Mouse (Mus musculus) neural tube, embryonic 13.5 days (tissue): ENCODE results near the gene Fam3c. TPM values are rescaled to one million over a fixed set of nuclear protein-coding genes. Genes with fewer than 3 reads are reported as not detected.
A peak's percentile ranks its signal among the peaks of the same experiment; 100 is the strongest.
"Not testable (repeated sequence)": the region's sequence is repeated elsewhere in the genome, so short reads cannot be mapped to it uniquely, and the experiment has no call there.

ENCODE experiments used
- ATAC-seq: fragments of 200-750 bp; cut with Nextera tagmentation; 2 replicates; pipeline ENCODE4 v1.8.0; 2017; ENCODE audit warnings: low read depth, mild to moderate bottlenecking, moderate TSS enrichment, moderate library complexity
- H3K27ac ChIP-seq: fragments of 300-500 bp; sonication (generic); replicated peaks from 2 replicates; pipeline ENCODE4 v1.5.1; 2015; ENCODE audit warnings: moderate library complexity, mild to moderate bottlenecking, inconsistent platforms
- H3K27me3 ChIP-seq: fragments of 300-500 bp; sonication (generic); 2 replicates; pipeline ENCODE4 v1.6.1; 2015; ENCODE audit warnings: mild to moderate bottlenecking, inconsistent platforms
- H3K36me3 ChIP-seq: fragments of 300-500 bp; sonication (generic); 2 replicates; pipeline ENCODE4 v1.6.1; 2015; ENCODE audit warnings: mild to moderate bottlenecking, inconsistent platforms
- H3K4me1 ChIP-seq: fragments of 300-500 bp; sonication (generic); replicated peaks from 2 replicates; pipeline ENCODE4 v1.6.1; 2015; ENCODE audit warnings: inconsistent platforms
- H3K4me2 ChIP-seq: fragments of 300-500 bp; sonication (generic); 2 replicates; pipeline ENCODE4 v1.6.1; 2015; ENCODE audit warnings: inconsistent platforms, mild to moderate bottlenecking, moderate library complexity
- H3K4me3 ChIP-seq: fragments of 300-500 bp; sonication (generic); 2 replicates; pipeline ENCODE4 v1.5.1; 2015; ENCODE audit warnings: mild to moderate bottlenecking, inconsistent platforms
- H3K9ac ChIP-seq: fragments of 300-500 bp; sonication (generic); 2 replicates; pipeline ENCODE4 v1.6.1; 2015; ENCODE audit warnings: moderate library complexity, mild to moderate bottlenecking, inconsistent platforms
- H3K9me3 ChIP-seq: fragments of 300-500 bp; sonication (generic); 2 replicates; pipeline ENCODE4 v1.6.1; 2016; ENCODE audit warnings: inconsistent platforms
- WGBS: fragments of 180-500 bp; shearing (Covaris S2); methylation state at CpG from one replicate; pipeline ENCODE4 v1.1.7; 2015; 5-methylcytosine and 5-hydroxymethylcytosine counted together
- polyA plus RNA-seq: library from polyadenylated mRNA; unstranded; fragments of >200 nt; fragmentation: Nextera tagmentation; extraction: Ambion mirVana; gene quantifications from 2 replicates; pipeline ENCODE4 v1.2.1, GENCODE M21; 2015

The Fam3c gene
- polyA plus RNA-seq, 1 experiment from 2014 or later = 44.1 TPM

DNA sequence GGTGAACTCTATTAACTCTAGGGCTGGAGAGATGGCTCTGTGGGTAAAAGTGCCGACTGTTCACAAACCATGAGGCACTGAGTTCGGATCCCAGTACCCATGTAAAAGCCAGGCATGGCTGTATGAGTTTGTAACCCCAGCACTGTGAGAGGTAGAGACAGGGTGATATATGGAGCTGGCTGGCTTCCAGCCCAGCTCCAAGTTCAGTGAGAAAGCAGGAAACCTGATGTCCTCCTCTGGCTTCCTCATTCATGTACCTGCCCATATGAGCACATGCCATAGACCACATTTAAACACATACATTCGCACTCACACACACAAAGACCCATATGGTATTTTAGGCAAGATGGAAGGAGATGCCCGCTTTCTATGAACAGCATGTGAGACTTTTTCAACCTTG is 73.6 kb downstream of the Fam3c start:
- peaks cover 9% of the 10 kb centered on the region for H3K4me1 ChIP-seq
- no peaks in the 10 kb centered on the region for H3K9me3 ChIP-seq
- no peak overlapping the region for H3K27ac ChIP-seq
- H3K9ac ChIP-seq = no peak overlapping the region
- 90% methylated on average over 4 of the region's 4 CpGs for WGBS
- H3K36me3 ChIP-seq = no peaks in the 10 kb centered on the region
- no peak overlapping the region for H3K4me3 ChIP-seq
- H3K4me2 ChIP-seq = no peak overlapping the region
- peaks cover 15% of the 10 kb centered on the region for H3K27me3 ChIP-seq
- no peak for ATAC-seq

DNA sequence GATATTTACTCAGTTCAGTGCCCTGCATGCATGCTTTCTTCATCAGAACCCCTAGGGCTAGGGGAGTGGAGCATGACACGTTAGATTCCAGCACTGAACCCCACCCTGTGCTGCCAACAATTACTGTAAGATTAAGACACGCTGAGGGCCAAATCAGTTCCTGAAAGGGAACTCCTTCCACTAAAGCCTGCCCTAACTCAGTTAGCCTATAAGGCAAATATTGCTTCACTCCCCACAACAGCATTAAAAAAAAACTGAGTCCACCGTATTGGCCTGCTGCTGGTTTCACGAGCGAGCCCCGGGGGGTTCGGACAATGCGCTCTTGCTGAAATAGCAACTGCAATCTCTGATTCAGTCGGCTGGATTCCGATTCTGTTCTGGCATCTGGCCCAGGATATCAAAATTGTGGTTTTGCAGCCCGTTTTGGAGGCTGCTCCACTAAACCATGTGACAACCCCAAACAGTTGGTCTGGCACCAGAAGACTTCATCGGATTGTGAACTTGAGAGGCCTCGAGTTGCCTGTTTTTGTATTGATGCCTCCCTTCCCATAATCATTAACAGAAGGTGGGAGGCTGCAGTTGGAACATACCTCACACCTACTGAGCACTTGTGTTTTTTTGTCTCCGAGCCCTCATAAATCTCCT is 75.7 kb downstream of the Fam3c start:
- peaks cover 9% of the 10 kb centered on the region for H3K4me1 ChIP-seq
- H3K9ac ChIP-seq = no peak overlapping the region
- H3K4me3 ChIP-seq = no peak overlapping the region
- H3K36me3 ChIP-seq = no peaks in the 10 kb centered on the region
- H3K27ac ChIP-seq = no peak overlapping the region
- H3K4me2 ChIP-seq = peak overlapping the region; percentile 18
- WGBS = 52% methylated on average over 14 of the region's 14 CpGs
- ATAC-seq = peak; percentile 23; the same call in 1 of the 2 replicates
- H3K27me3 ChIP-seq = no peaks in the 10 kb centered on the region
- H3K9me3 ChIP-seq = no peaks in the 10 kb centered on the region

DNA sequence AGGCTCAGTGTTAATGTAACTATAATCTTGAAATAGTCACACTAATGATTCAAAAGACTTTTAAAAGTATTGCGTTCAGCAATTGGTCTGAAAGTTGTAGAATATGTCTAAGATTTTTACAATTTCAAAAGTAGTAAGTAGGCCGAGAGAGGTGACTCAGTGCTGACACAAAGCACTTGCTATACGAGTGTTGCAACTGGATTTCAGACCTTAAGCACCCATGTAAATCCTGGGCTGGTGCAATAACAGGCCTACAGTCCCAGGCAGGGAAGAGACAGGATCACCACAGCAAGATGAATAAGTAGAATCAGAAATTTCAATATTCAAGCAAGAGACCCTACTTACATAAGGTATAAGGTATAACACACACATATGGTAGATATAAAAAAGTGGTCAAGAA is 78.1 kb downstream of the Fam3c start:
- no peak overlapping the region for H3K27ac ChIP-seq
- H3K4me1 ChIP-seq = peaks cover 9% of the 10 kb centered on the region
- no peak overlapping the region for H3K9ac ChIP-seq
- WGBS = 86% methylated on average over 3 of the region's 3 CpGs
- no peaks in the 10 kb centered on the region for H3K9me3 ChIP-seq
- H3K4me3 ChIP-seq = no peak overlapping the region
- H3K4me2 ChIP-seq = no peak overlapping the region
- ATAC-seq = no peak
- H3K27me3 ChIP-seq = no peaks in the 10 kb centered on the region
- no peaks in the 10 kb centered on the region for H3K36me3 ChIP-seq

DNA sequence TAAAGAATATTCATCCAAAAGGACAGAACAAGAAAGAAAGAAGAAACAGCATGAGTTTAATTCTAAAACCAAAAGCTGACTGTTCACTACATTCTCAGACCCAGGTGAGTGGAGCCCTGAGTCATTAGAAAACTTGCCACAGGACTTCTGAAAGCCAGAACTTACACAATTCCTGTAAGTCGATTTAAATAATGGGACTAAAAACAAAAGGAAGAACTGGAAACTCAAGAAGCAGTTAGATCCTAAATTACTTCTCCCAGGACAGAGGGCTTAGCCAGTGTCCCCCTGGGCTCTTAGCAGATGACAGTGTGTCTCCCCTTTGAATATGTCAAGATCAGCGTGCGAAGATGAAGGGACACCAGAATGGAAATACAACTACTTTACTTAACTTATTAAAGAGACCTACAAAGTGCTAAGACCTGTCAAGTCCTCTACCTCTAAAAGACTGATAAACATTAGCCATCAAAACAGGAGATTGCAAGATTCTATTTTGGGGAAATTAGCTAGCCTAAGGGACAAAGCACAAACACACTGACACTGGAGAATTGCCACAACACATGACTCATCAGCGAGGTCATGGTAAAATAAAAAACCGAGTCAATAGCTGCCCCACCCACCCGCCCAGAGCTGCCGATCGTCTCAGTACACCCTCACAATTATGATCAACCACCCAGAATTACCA is 86.1 kb downstream of the Fam3c start:
- WGBS = 77% methylated on average over 8 of the region's 8 CpGs
- no peak overlapping the region for H3K9ac ChIP-seq
- no peak for ATAC-seq

DNA sequence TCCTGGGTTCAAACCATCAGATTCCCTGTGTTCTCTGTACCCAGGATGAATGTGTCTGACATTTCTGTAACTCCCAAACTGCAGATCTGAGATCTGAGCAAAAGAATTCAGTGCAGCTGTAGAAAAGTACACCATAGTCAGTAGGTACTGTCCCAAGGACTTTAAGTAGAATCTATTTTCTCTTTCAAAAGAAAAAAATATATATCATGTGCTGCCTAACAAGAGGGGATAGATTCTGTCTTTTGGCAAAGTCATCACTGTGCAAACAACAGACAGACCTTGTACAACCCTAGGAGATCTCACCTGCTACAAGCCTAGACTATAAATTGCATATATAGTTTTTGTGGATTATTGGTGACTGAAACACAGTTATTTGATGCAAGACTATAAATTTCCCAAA is 87.4 kb downstream of the Fam3c start:
- no peak for ATAC-seq
- Histone ChIP-seq H3K4me1 (no peaks in the 10 kb centered on the region), H3K4me3 (no peak overlapping the region), H3K9ac (no peak overlapping the region), H3K4me2 (no peak overlapping the region), H3K27me3 (no peaks in the 10 kb centered on the region), H3K36me3 (no peaks in the 10 kb centered on the region), H3K27ac (no peak overlapping the region), H3K9me3 (no peaks in the 10 kb centered on the region)

More for the DNA sequence above, 86.1 kb downstream of the Fam3c start:
- no peak overlapping the region for H3K27ac ChIP-seq
- H3K9me3 ChIP-seq = no peaks in the 10 kb centered on the region
- no peaks in the 10 kb centered on the region for H3K4me1 ChIP-seq
- no peak overlapping the region for H3K4me3 ChIP-seq
- H3K4me2 ChIP-seq = no peak overlapping the region
- no peaks in the 10 kb centered on the region for H3K36me3 ChIP-seq
- H3K27me3 ChIP-seq = no peaks in the 10 kb centered on the region

DNA sequence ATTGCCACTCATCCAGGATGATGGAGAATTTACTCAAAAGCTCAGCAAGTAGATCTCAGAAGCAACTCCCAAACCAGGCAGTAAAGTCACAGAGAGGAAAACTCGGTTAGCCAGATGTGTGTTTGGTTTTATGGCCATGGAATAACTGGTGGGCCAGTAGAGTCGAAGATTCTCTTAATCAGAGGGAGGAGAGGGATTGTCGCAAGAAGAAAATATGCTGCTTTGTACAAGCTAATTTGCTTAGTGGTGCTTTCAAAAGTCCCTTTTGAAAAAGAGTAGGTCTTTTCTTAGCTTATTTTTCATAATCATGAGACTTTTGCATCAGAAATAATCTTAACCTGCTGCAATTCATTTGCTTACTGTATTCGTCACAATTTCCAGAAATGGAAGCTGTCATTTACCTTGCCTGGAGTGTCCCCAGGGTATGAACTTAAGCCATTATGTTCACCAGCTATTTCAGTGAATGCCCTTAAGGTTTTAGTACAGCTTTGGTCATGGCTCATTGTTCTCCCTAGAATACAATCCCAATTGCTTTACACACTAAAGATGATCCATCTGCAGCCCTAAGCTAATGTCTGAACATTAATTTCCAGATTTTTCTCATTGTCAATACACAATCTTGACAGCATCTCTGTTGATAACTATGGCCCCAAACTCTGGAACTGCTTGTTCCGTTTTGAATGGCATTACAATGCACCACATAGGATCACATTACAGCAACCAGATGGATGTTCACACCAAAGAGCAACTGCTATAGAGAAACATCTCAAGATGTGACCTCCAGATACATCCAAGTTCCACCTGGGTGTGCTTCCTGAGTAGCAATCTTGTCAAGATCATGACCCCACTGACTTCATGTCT is 88.0 kb downstream of the Fam3c start:
- H3K4me3 ChIP-seq = no peak overlapping the region
- 60% methylated on average over 5 of the region's 5 CpGs for WGBS
- no peak for ATAC-seq

DNA sequence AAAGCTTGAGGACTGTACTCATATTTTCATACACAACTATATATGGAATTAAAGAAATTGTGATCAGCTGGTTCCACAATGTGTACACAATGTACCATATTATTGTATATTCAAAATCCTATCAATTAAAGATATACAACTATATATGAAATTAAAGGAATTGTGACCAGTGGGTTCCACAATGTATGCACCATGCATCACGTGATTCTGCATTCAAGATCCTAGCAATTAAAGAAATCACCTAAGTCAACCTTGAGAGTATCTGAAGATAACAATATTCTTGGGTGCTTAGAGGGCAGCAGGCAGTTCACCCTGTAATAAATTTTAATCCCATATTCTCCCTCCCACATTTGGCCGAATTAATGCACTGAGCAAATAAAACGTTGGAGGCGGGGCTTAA is 90.0 kb downstream of the Fam3c start:
- Histone ChIP-seq H3K27me3 (no peaks in the 10 kb centered on the region), H3K9me3 (no peaks in the 10 kb centered on the region), H3K9ac (no peak overlapping the region), H3K4me3 (no peak overlapping the region), H3K27ac (no peak overlapping the region), H3K36me3 (no peaks in the 10 kb centered on the region), H3K4me2 (no peak overlapping the region), H3K4me1 (no peaks in the 10 kb centered on the region)
- 82% methylated on average over 4 of the region's 4 CpGs for WGBS
- ATAC-seq = no peak

More for the DNA sequence above, 88.0 kb downstream of the Fam3c start:
- Histone ChIP-seq H3K9ac (no peak overlapping the region), H3K27ac (no peak overlapping the region), H3K9me3 (no peaks in the 10 kb centered on the region), H3K4me2 (no peak overlapping the region), H3K27me3 (no peaks in the 10 kb centered on the region), H3K4me1 (no peaks in the 10 kb centered on the region), H3K36me3 (no peaks in the 10 kb centered on the region)

DNA sequence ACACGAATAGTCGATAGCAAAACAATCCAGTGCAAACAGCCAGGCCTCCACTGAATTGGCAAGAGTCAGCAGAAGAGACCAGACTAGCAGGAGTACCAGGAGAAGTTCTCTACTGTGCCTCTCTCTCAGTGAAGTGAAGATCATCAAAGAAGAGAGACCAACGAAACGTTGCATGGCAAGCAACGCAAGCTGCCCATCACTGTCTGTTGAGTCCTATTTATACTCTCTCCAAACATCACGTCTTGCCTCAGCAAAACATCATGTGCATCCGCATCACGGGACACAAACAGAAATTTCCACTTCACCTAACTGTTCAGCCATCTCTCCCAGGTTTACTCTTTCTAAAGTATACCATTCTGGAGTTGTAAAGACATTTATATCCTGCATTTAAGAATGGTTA is 91.9 kb downstream of the Fam3c start:
- not testable (repeated sequence) for H3K9me3 ChIP-seq, H3K4me1 ChIP-seq, H3K27ac ChIP-seq, H3K9ac ChIP-seq, H3K4me3 ChIP-seq, H3K4me2 ChIP-seq, H3K27me3 ChIP-seq, ATAC-seq, H3K36me3 ChIP-seq
- 91% methylated on average over 8 of the region's 8 CpGs for WGBS

DNA sequence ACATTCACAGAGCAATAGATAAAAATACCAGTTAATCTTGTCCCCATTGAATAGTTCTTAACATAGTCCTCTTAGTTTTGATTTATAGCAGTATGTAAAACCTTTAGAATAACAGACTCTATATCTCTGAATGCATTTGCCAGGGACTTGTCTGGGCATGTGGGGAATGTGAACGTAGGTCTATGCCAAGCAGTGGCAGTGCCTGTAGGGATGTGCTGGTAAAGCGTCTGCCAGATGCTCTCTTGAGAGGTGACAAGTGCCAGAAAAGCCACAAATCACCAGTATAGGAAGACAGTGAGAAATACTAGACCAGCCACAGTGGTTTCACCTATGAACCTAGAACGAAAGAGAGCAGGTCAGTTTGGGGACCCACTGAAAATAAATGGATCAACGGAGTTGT is 93.5 kb downstream of the Fam3c start:
- Histone ChIP-seq H3K27ac (no peak overlapping the region), H3K27me3 (no peaks in the 10 kb centered on the region), H3K9me3 (no peaks in the 10 kb centered on the region), H3K36me3 (no peaks in the 10 kb centered on the region), H3K9ac (no peak overlapping the region), H3K4me3 (no peak overlapping the region), H3K4me2 (no peak overlapping the region), H3K4me1 (no peaks in the 10 kb centered on the region)
- no peak for ATAC-seq
- 59% methylated on average over 4 of the region's 4 CpGs for WGBS

DNA sequence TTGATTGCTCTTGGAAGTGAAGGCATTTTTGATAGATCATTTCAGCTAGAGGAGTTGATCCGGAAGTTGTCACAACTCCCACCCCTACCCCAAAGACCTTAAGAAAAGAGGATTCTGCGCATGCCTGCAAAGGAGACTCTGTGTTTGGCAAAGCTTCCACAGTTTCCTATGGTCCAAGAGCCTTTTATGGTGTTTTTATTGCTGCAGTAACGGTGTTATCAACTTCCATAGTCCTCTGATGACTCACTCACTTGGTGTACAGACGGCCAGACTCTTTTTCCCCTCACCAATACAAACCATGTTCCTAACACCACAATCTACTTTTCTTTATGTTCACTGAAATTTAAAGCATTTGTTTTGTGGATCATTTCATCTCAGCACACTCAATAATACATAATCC is 97.3 kb downstream of the Fam3c start:
- Histone ChIP-seq H3K27me3 (no peaks in the 10 kb centered on the region), H3K4me1 (no peaks in the 10 kb centered on the region), H3K27ac (no peak overlapping the region), H3K4me3 (no peak overlapping the region), H3K9ac (no peak overlapping the region), H3K36me3 (no peaks in the 10 kb centered on the region), H3K9me3 (no peaks in the 10 kb centered on the region), H3K4me2 (no peak overlapping the region)
- WGBS = 59% methylated on average over 4 of the region's 4 CpGs
- no peak for ATAC-seq
